Mouse (Mus musculus): ENCODE results near the gene BC048671. TPM values are rescaled to one million over a fixed set of nuclear protein-coding genes. Genes with fewer than 3 reads are reported as not detected.

The BC048671 gene
- polyA plus RNA-seq, 1 experiment from 2014 or later, result not detected

- no peaks in the 10 kb centered on the region for H3K4me1 ChIP-seq (replicated peaks; ENCODE audit: control insufficient read depth, insufficient read depth, low read length)
- 69% methylated on average over 2 of the region's 2 CpGs for WGBS
- no peak for DNase-seq (ENCODE audit: low spot score)
- no peak for ATAC-seq (replicated peaks; ENCODE audit: low FRiP score)
- H3K27me3 ChIP-seq (ENCODE audit: control insufficient read depth, insufficient read depth, low read length), result no peaks in the 10 kb centered on the region
- H3K36me3 ChIP-seq (ENCODE audit: control insufficient read depth, insufficient read depth, low read length), result no peaks in the 10 kb centered on the region
- no peak overlapping the region for H3K4me3 ChIP-seq (ENCODE audit: low read depth, low read length)
- no peaks in the 10 kb centered on the region for H3K9me3 ChIP-seq (ENCODE audit: control insufficient read depth, low read length)
- no peak overlapping the region for H3K4me2 ChIP-seq (ENCODE audit: low read depth, low read length, severe bottlenecking)
- no peak overlapping the region for H3K9ac ChIP-seq (ENCODE audit: low read length)
- no peak overlapping the region for H3K27ac ChIP-seq (ENCODE audit: low read depth, low read length)
Observed at GRCm38 (mm10) chr6:90342343-90342742, 41.3 kb downstream of the BC048671 start.

GRCm38 (mm10) chr6:90347183-90347582 is 46.2 kb downstream of the BC048671 start:
- ATAC-seq (replicated peaks; ENCODE audit: low FRiP score) (no peak), DNase-seq (ENCODE audit: low spot score) (no peak)
- H3K27ac ChIP-seq (ENCODE audit: low read depth, low read length), result no peak overlapping the region
- H3K9ac ChIP-seq (ENCODE audit: low read length), result no peak overlapping the region
- no peak overlapping the region for H3K4me2 ChIP-seq (ENCODE audit: low read depth, low read length, severe bottlenecking)
- no peaks in the 10 kb centered on the region for H3K27me3 ChIP-seq (ENCODE audit: control insufficient read depth, insufficient read depth, low read length)
- no peaks in the 10 kb centered on the region for H3K9me3 ChIP-seq (ENCODE audit: control insufficient read depth, low read length)
- H3K4me1 ChIP-seq (replicated peaks; ENCODE audit: control insufficient read depth, insufficient read depth, low read length), result no peaks in the 10 kb centered on the region
- WGBS, result 86% methylated on average over 4 of the region's 4 CpGs
- no peaks in the 10 kb centered on the region for H3K36me3 ChIP-seq (ENCODE audit: control insufficient read depth, insufficient read depth, low read length)
- no peak overlapping the region for H3K4me3 ChIP-seq (ENCODE audit: low read depth, low read length)

- no peak overlapping the region for H3K9ac ChIP-seq (ENCODE audit: low read length)
- H3K9me3 ChIP-seq (ENCODE audit: control insufficient read depth, low read length), result no peaks in the 10 kb centered on the region
- DNase-seq (ENCODE audit: low spot score) (no peak), ATAC-seq (replicated peaks; ENCODE audit: low FRiP score) (no peak)
- no peak overlapping the region for H3K27ac ChIP-seq (ENCODE audit: low read depth, low read length)
- no peak overlapping the region for H3K4me2 ChIP-seq (ENCODE audit: low read depth, low read length, severe bottlenecking)
- H3K27me3 ChIP-seq (ENCODE audit: control insufficient read depth, insufficient read depth, low read length), result no peaks in the 10 kb centered on the region
- no peaks in the 10 kb centered on the region for H3K4me1 ChIP-seq (replicated peaks; ENCODE audit: control insufficient read depth, insufficient read depth, low read length)
- WGBS, result 85% methylated on average over 4 of the region's 4 CpGs
- H3K4me3 ChIP-seq (ENCODE audit: low read depth, low read length), result no peak overlapping the region
- no peaks in the 10 kb centered on the region for H3K36me3 ChIP-seq (ENCODE audit: control insufficient read depth, insufficient read depth, low read length)
Observed at GRCm38 (mm10) chr6:90348500-90348899, 47.5 kb downstream of the BC048671 start.

GRCm38 (mm10) chr6:90350011-90350410 is 49.0 kb downstream of the BC048671 start:
- Histone ChIP-seq H3K9ac (ENCODE audit: low read length) (no peak overlapping the region), H3K4me1 (replicated peaks; ENCODE audit: control insufficient read depth, insufficient read depth, low read length) (no peaks in the 10 kb centered on the region), H3K36me3 (ENCODE audit: control insufficient read depth, insufficient read depth, low read length) (no peaks in the 10 kb centered on the region), H3K27me3 (ENCODE audit: control insufficient read depth, insufficient read depth, low read length) (no peaks in the 10 kb centered on the region), H3K27ac (ENCODE audit: low read depth, low read length) (no peak overlapping the region), H3K4me3 (ENCODE audit: low read depth, low read length) (no peak overlapping the region), H3K9me3 (ENCODE audit: control insufficient read depth, low read length) (no peaks in the 10 kb centered on the region), H3K4me2 (ENCODE audit: low read depth, low read length, severe bottlenecking) (no peak overlapping the region)
- no peak for DNase-seq (ENCODE audit: low spot score)
- ATAC-seq (replicated peaks; ENCODE audit: low FRiP score), result no peak
- 67% methylated on average over 2 of the region's 2 CpGs for WGBS

Other genes starting within 250 kb of the BC048671 start
- not detected in 2 replicates for gene Vmn1r49, start 222.7 kb upstream of the BC048671 start, polyA plus RNA-seq (2014; fragmentation: Nextera tagmentation; extraction: Ambion mirVana)
- not detected in 2 replicates for gene Vmn1r50, start 199.8 kb upstream of the BC048671 start, polyA plus RNA-seq (2014; fragmentation: Nextera tagmentation; extraction: Ambion mirVana)
- not detected in 2 replicates for gene Vmn1r51, start 178.6 kb upstream of the BC048671 start, polyA plus RNA-seq (2014; fragmentation: Nextera tagmentation; extraction: Ambion mirVana)
- gene Vmn1r52, start 126.4 kb upstream of the BC048671 start, polyA plus RNA-seq (2014; fragmentation: Nextera tagmentation; extraction: Ambion mirVana), result not detected in 2 replicates
- gene V1ra8, start 98.4 kb upstream of the BC048671 start, polyA plus RNA-seq (2014; fragmentation: Nextera tagmentation; extraction: Ambion mirVana), result not detected in 2 replicates
- not detected in 2 replicates for gene Vmn1r53, start 76.8 kb upstream of the BC048671 start, polyA plus RNA-seq (2014; fragmentation: Nextera tagmentation; extraction: Ambion mirVana)
- gene Vmn1r54, start 54.9 kb upstream of the BC048671 start, polyA plus RNA-seq (2014; fragmentation: Nextera tagmentation; extraction: Ambion mirVana), result not detected in 2 replicates
- gene Chst13, start 24.0 kb downstream of the BC048671 start, polyA plus RNA-seq (2014; fragmentation: Nextera tagmentation; extraction: Ambion mirVana), result 0.15 TPM in 1 of 2 replicates, not detected in the other
- gene Uroc1, start 32.1 kb downstream of the BC048671 start, polyA plus RNA-seq (2014; fragmentation: Nextera tagmentation; extraction: Ambion mirVana), result not detected in 2 replicates
- gene Zxdc, start 68.3 kb downstream of the BC048671 start, polyA plus RNA-seq (2014; fragmentation: Nextera tagmentation; extraction: Ambion mirVana), result 10.0 and 11.3 TPM in 2 replicates
- gene Cfap100, start 127.6 kb downstream of the BC048671 start, polyA plus RNA-seq (2014; fragmentation: Nextera tagmentation; extraction: Ambion mirVana), result 1.2 and 1.8 TPM in 2 replicates
- gene Klf15, start 161.4 kb downstream of the BC048671 start, polyA plus RNA-seq (2014; fragmentation: Nextera tagmentation; extraction: Ambion mirVana), result 2.8 and 3.0 TPM in 2 replicates
- gene Aldh1l1, start 185.2 kb downstream of the BC048671 start, polyA plus RNA-seq (2014; fragmentation: Nextera tagmentation; extraction: Ambion mirVana), result 1.2 and 2.8 TPM in 2 replicates

All from forebrain, embryonic 11.5 days (tissue).